ENCODE assay signal across 9 mouse cellular contexts in genomic region chr6:108700638-108701343, GRCm38 (mm10). TPM values are rescaled to one million over a fixed set of nuclear protein-coding genes. Genes with fewer than 3 reads are reported as not detected.
A peak's percentile ranks its signal among the peaks of the same experiment; 100 is the strongest.
DNase-seq lines count a peak whose midpoint lies in the region; ATAC-seq and TF ChIP-seq lines count a peak whose summit lies in the region.
"Had no signal": no experiment of that assay in that cellular context is flagged by ENCODE, and none has a peak within 500 bp of the region (broad histone marks: within the 10 kb centered on the region; RNA-seq: fewer than 3 reads in every experiment).

No protein-coding gene starts in this region.

- ATAC-seq in lung, embryonic 15.5 days (ENCODE audit: borderline replicate concordance, extremely low read depth, low FRiP score, low TSS enrichment), result peak; percentile 23; the same call in 1 of the 2 replicates
- peak; percentile 39 for ATAC-seq in forebrain, embryonic 15.5 days (replicated peaks)

- 0 out of 2 replicates have a peak, but pooled peaks cover 2% of the 10 kb centered on the region for H3K4me1 ChIP-seq in lung, embryonic 15.5 days
- H3K4me1 ChIP-seq in forebrain, embryonic 15.5 days, result peaks cover 7% of the 10 kb centered on the region
- H3K4me1 ChIP-seq in limb, embryonic 10.5 days, result peaks cover 32% of the 10 kb centered on the region
- no peaks in the 10 kb centered on the region; the same call in 1 of the 2 replicates for H3K4me1 ChIP-seq in thymus, adult 2 months (replicated peaks; ENCODE audit: control insufficient read depth, insufficient read depth, low read length)

- 17% methylated on average over 17 of the region's 17 CpGs for WGBS in lung, embryonic 15.5 days
- 17% methylated on average over 17 of the region's 17 CpGs for WGBS in forebrain, embryonic 15.5 days
- 19% methylated on average over 17 of the region's 17 CpGs for WGBS in limb, embryonic 10.5 days
- 78% methylated on average over 17 of the region's 17 CpGs for WGBS in thymus, adult 2 months

- no peaks in the 10 kb centered on the region for H3K9me3 ChIP-seq in lung, embryonic 15.5 days
- H3K9me3 ChIP-seq in forebrain, embryonic 15.5 days, result no peaks in the 10 kb centered on the region
- H3K9me3 ChIP-seq in limb, embryonic 10.5 days (replicated peaks), result no peaks in the 10 kb centered on the region

- H3K9ac ChIP-seq in lung, embryonic 15.5 days, result no peak overlapping the region
- no peak overlapping the region for H3K9ac ChIP-seq in forebrain, embryonic 15.5 days (replicated peaks)
- H3K9ac ChIP-seq: liver, embryonic 14.5 days had no signal

- no peak overlapping the region for H3K27ac ChIP-seq in lung, embryonic 15.5 days
- no peak overlapping the region for H3K27ac ChIP-seq in forebrain, embryonic 15.5 days (replicated peaks)
- peak overlapping the region; percentile 53; the same call in 1 of the 2 replicates for H3K27ac ChIP-seq in limb, embryonic 10.5 days
- H3K27ac ChIP-seq in thymus, adult 2 months (ENCODE audit: control insufficient read depth, insufficient read depth, low read length), result no peak overlapping the region
- H3K27ac ChIP-seq: liver, embryonic 14.5 days had no signal

- no peak for DNase-seq in lung, postnatal 10 days
- DNase-seq in limb, embryonic 10.5 days (ENCODE audit: low spot score), result no peak
- DNase-seq in retina, embryonic 14.5 days (ENCODE audit: low spot score), result peak; percentile 38
- DNase-seq in thymus, adult 2 months, result no peak
- no peak for DNase-seq in left cerebral cortex, postnatal 25 days (ENCODE audit: low spot score in 2 of 2)
- DNase-seq: right cerebral cortex, postnatal 4 days had no signal

- intact Hi-C loops in left cerebral cortex, postnatal 25 days (cut with DNase I), result no loop called here

- TF ChIP-seq POLR2A in thymus, adult 2 months (IDR thresholded peaks at IDR 0.05; ENCODE audit: control insufficient read depth, extremely low read depth, insufficient read depth, low read length, poor library complexity), result no peak

- no peaks in the 10 kb centered on the region for H3K27me3 ChIP-seq in lung, embryonic 15.5 days
- H3K27me3 ChIP-seq in forebrain, embryonic 15.5 days, result no peaks in the 10 kb centered on the region
- no peaks in the 10 kb centered on the region for H3K27me3 ChIP-seq in limb, embryonic 10.5 days (ENCODE audit: low read depth, poor library complexity, severe bottlenecking)
- H3K27me3 ChIP-seq in thymus, adult 2 months (ENCODE audit: control insufficient read depth, insufficient read depth, low read length), result no peaks in the 10 kb centered on the region

- TF ChIP-seq CTCF in thymus, adult 2 months (IDR thresholded peaks at IDR 0.05; ENCODE audit: borderline replicate concordance, control insufficient read depth, extremely low read depth, insufficient read depth, low read length, poor library complexity), result no peak

- H3K4me2 ChIP-seq in lung, embryonic 15.5 days, result peak overlapping the region; percentile 44
- peak overlapping the region; percentile 24 for H3K4me2 ChIP-seq in forebrain, embryonic 15.5 days (replicated peaks)

- no peaks in the 10 kb centered on the region for H3K36me3 ChIP-seq in lung, embryonic 15.5 days
- no peaks in the 10 kb centered on the region for H3K36me3 ChIP-seq in forebrain, embryonic 15.5 days
- H3K36me3 ChIP-seq in limb, embryonic 10.5 days, result no peaks in the 10 kb centered on the region
- H3K36me3 ChIP-seq in thymus, adult 2 months (ENCODE audit: control insufficient read depth, insufficient read depth, low read length), result no peaks in the 10 kb centered on the region

- H3K4me3 ChIP-seq in lung, embryonic 15.5 days, result no peak overlapping the region
- H3K4me3 ChIP-seq in forebrain, embryonic 15.5 days, result no peak overlapping the region
- H3K4me3 ChIP-seq in limb, embryonic 10.5 days, result peak overlapping the region; percentile 18
- no peak overlapping the region for H3K4me3 ChIP-seq in thymus, adult 2 months (ENCODE audit: control insufficient read depth, insufficient read depth, low read length)

RNA-seq across cellular contexts. Expression of gene Bhlhe40, which starts 40.4 kb away (rescaled TPM):
- 13.7 and 15.2 TPM in 2 replicates for polyA plus RNA-seq in lung, embryonic 15.5 days (2015; fragmentation: Nextera tagmentation; extraction: Ambion mirVana)
- polyA plus RNA-seq in forebrain, embryonic 15.5 days (2015; fragmentation: Nextera tagmentation; extraction: Ambion mirVana), result 6.4 and 7.1 TPM in 2 replicates
- 1.4 and 1.7 TPM in 2 replicates for polyA plus RNA-seq in limb, embryonic 10.5 days (2016; fragmentation: Nextera tagmentation; extraction: Ambion mirVana)
- polyA plus RNA-seq in thymus, adult 2 months (2012; rRNA removed), result 6.2 and 7.9 TPM in 2 replicates
- 100 to 1,000 TPM in 1 of 2 experiments, 10 to 100 TPM in 1; 78.2 to 102 TPM for total RNA-seq in left cerebral cortex, postnatal 25 days (2021)
